Mouse (Mus musculus) liver, postnatal 0 days (tissue): Measurements from ENCODE around the gene Zfr2.

Experiments used
- CTCF ChIP-seq: sonication (generic); IDR thresholded peaks from 2 replicates; pipeline ENCODE4 v1.5.1; 2016; ENCODE audit warnings: antibody characterized with exemption, low read depth
- EP300 ChIP-seq: IDR thresholded peaks from 2 replicates; pipeline ENCODE4 v1.6.1; 2016; ENCODE audit warnings: antibody characterized with exemption, low read depth, mild to moderate bottlenecking

DNA sequence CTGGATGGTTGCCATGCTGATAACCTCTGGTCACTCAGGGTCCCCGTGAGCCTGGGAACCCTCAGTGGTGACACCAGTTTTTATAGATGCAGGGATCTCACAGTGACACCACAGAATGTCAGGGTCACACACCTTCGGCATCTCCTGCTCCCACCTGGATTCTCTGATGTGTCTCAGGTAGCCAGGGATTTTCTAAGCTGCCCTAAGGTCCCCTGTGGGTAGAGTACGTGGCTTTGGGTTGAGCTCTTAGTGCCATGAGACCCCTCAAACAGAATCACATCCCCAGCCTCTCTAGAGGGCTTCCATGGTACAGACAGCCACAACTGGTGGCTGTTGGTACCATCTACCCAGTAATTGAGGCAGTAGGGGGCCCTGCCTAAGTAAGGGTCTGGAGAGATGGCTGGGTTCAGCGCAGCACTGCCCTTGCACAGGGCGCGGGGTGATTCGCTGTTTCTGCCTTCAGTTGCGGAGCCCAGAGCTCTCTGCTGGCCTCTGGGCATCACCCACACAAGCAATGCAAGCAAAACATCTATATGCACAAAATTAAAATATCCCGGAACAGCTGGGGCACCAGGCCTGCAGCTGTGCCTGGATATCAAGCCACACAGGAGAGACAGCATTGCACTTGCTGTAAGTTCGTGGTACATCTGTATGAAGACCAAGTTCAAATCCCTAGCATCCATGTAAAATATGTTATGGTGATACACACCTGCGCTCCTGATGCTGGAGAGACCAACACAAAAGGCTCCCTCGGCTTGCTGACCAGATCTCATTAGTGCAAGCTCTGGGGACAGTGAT, 3.7 kb downstream of the Zfr2 start:
- TF ChIP-seq EP300 (no peak), CTCF (no peak)
